Mouse (Mus musculus): Measurements from ENCODE around the gene Pde11a. TPM values are rescaled to one million over a fixed set of nuclear protein-coding genes. Genes with fewer than 3 reads are reported as not detected.

Pde11a gene
- 1.1 and 1.6 TPM in 2 replicates for polyA plus RNA-seq (2012; rRNA removed)

DNA sequence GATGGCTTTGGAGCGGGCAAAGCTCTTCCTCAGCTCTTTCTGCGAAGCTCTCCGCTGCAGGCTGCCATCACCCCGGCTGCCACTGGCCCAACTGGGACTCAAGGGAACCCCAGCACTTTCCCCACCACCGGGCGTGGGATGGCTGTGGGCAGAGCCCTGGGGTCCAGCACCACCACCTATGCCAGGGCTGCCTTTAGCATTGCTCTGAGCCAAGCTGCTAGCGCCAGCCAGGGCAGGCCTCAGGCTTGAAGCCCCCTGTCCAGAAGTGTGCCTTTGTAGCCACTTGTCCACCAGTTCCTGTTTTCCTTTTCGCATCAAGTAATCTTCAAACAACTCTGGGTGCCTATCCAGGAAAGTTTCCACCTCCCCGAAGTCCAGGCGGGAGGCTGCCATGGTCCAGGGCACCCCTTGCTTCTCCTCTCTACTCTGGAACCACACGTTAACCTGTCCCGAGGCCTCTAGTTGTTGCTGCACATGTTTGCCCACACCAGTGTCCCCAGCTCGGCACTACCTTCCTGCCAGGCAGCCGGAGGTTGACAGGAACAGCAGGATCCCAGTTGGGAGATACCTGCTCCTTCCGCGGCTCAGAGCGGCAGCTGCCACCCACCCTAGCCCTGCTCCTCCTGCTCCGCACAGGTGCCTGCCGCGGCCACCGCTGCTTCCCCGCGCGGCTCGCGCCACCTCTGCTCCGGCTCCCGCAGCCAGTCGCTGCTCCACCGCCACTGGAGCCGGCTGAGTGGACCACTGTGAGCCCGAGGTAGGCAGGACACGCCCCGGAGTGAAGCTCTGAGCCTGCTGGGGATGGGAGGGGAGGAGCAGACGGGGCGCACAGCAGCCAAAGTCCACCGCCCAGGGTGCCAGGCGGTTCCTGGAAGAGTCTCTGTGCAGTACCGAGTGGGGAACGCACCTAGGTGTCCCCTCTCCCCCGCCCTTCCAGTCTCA lies at the start of gene Pde11a:
Pde11a (minus strand) TSS at position 560 of the 942 bp plus-strand sequence.
- DNase-seq (ENCODE audit: extremely low spot score in 1 of 2, low spot score in 1 of 2) = peak in 1 of 2 experiments; percentile 11

DNA sequence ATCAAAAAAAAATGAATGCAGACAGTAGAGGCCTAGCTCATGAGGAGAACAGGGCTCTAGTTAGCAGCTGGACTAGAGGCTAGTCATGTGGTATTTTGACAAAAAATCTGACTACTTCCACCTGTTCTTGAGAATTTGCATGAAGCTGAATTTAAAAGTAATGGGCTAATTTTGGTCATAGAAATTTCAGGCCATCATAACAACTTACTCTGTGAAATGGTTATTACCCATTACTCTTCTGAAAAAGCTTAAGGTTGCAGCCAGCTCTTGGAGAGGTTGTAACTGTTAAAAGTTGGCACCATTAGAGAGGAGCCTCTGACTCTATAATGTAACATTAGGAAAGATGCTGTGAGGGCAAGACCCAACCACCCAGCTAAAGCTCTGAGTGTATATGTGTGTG lies 48.0 kb upstream of the Pde11a start:
- no peak for DNase-seq (ENCODE audit: extremely low spot score in 1 of 2, low spot score in 1 of 2)

DNA sequence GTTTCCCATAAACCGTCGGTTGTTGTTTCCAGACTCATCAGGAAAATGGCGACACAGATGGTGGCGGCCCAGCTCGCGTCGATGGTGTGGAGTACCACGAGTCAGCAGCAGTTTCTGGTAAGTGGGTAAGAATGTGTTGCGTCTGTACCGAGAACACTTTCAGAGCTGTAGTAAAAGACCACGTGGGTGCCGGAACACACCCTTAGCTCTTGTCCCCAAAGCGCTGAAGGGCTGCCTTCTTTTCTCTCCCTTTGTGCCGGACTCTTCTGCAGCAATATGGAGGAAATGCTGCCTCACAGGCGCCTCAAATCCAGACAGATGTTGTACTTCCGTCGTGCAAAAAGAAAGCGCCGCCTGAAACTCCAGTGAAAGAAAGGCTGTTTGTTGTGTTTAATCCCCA lies 40.1 kb upstream of the Pde11a start:
- no peak for DNase-seq (ENCODE audit: extremely low spot score in 1 of 2, low spot score in 1 of 2)

DNA sequence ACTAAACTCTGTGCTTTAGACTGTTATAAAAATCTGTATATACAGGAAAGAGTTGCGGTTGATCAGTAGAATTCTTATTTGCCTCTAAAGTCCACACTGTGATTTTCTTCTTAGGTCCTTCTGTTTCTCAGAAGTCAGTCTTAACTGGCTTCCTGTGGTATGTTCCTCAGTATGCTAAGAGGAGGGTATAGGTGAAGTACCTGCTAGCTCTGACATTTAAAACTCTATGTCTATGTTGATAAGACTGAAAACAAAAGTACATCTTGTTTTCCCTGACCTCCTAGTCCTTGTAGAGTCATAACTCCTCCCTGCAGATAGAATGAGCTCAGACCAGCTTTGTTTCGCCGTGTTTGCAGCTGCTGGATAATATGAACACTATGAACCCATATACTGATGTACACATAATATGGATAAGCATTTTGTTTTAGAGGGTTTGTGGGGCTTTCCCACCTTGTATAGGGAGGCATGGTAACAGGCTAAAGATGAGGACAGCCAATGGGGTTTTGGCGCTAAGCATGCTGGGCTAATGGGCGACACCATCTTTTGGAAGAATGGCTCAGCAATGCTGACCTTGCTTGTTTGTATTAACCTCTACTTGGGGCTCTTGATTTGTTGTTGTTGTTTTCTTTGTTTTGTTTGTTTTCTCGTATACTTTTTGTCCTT lies 36.1 kb upstream of the Pde11a start:
- DNase-seq (ENCODE audit: extremely low spot score in 1 of 2, low spot score in 1 of 2) = no peak

DNA sequence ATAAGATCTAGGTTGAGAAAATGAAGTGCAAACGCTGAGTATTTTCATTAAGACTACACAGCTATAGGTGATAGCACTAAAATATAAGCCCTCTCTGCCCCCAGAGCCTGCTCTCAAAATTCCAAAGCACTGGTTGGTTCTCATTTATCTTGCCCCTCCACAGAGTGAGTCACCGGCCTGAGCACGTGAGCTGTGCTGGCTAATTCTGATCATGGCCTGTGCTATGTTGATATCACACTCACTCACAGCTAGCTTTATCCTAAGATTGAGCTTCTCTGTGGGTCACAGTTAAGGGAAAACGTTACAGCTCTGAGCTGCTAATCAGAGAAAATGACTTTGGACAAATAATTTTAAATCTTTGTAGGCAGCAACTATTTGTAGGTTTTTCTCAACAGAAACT lies 33.7 kb upstream of the Pde11a start:
- no peak for DNase-seq (ENCODE audit: extremely low spot score in 1 of 2, low spot score in 1 of 2)

DNA sequence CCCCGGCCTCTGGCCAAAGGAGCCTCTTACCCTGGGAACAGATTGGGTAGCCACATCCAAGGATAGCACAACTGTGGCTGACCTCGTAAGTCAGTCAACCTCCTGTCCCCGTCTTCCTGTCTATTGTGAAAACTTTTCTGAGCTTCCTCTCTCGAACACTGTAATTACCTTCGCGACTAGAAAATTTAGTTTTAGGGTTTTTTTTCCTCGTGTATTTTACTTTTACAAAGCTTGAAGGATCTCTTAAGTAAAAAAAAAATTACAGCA lies 32.0 kb upstream of the Pde11a start:
- no peak for DNase-seq (ENCODE audit: extremely low spot score in 1 of 2, low spot score in 1 of 2)

DNA sequence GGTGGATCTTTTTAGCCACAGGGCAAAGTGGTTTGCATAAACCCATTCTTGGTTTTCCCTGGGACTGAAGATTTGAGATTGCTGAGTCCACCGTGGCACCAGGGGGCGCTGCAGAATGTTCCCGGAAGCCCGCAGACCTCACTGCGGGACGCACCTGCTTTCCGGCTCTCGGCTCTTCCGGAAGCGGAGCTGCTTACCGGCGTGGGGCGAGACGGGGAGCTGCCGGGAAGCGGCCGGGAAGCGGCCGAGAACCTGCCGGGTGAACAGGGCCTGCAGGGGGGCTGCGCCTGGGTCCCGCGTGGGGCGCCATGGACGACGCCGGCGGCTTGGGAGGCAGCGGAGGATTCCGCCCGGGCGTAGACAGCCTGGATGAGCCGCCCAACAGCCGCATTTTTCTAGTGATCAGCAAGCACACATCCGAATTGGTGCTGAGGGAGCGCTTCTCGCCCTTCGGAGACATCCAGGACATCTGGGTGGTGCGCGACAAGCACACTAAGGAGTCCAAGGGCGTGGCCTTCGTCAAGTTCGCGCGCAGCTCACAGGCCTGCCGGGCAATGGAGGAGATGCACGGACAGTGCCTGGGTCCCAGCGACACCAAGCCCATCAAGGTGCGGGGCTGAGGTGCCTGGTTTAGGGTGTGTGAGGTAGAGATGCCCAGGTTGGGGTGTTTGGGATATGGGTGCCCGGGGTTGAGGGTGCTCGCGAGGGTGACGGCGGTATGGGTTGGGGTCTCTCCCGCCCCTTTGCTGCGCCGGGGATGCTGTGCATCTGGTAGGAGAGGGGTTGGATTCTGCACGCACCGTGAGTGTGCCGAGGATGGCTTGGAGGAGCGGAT lies 31.5 kb upstream of the Pde11a start, which contains the start of gene Rbm45:
Rbm45 (plus strand) TSS at position 164 of the 835 bp plus-strand sequence.
- peak; percentile 49 to 94 for DNase-seq (ENCODE audit: extremely low spot score in 1 of 2, low spot score in 1 of 2)

DNA sequence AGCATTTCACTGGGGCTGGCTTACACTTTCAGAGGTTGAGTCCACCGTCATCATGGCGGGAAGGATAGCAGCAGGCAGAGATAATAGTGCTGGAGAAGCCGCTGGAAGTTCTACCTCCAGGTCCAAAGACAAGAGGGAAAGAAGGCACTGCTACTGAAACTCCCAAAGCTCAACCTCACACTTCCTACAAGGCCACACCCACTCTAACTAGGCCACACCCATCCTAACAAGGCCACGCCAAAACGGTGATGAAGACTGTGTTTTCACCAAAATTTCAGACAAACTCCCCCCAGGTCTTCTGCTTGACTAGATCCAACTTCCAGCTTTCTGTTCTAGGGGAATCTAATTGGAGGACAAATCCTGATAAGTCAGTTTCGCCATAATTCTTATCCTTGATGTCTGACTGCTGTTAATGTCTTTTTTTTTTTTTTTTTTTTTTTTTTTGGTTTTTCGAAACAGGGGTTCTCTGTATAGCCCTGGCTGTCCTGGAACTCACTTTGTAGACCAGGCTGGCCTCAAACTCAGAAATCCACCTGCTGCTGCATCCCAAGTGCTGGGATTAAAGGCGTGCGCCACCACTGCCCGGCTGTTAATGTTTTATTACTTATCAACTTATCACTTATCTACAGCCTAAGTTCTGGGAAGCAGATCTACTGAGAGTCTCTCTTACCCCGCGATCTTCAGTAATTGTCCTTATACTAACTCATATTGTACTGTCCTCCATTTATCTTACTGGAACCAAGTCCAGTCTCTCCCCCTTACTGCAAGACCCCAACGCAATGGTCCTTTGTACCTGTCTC lies 30.5 kb upstream of the Pde11a start:
- DNase-seq (ENCODE audit: extremely low spot score in 1 of 2, low spot score in 1 of 2) = no peak

DNA sequence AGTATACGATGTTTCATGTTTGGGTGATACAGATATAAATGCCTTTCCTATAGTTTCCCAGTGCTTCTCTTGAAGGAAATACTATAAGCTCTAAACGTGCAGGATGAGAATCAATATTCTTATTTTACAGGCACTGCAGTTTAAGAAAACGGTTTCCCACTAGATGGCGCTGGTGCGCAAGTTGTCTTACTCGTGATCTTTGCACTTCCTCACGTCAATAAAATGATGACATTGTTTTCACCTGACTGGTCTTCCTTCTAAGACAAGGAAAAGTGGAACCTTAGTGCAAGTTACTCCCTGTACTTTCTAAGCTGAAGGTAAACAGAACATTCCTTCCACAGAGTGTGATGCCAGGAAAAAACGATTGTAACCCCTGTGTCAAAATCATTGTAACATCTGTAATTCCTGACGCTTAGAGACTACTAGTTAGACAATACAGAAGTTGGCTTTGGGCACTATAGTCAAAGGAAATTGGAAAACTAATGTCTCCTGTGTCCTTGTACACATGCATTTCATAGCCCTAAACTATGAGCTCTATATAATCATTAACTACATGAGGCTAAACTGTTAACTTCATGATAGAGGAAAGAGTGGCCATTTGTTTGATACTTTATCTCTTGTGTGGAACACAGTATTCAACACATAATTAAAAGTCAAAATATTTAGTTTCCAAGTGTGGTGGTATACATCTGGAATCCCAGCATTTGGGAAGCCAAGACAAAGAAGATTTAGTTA lies 28.8 kb upstream of the Pde11a start:
- DNase-seq (ENCODE audit: extremely low spot score in 1 of 2, low spot score in 1 of 2) = peak; percentile 30 to 93

DNA sequence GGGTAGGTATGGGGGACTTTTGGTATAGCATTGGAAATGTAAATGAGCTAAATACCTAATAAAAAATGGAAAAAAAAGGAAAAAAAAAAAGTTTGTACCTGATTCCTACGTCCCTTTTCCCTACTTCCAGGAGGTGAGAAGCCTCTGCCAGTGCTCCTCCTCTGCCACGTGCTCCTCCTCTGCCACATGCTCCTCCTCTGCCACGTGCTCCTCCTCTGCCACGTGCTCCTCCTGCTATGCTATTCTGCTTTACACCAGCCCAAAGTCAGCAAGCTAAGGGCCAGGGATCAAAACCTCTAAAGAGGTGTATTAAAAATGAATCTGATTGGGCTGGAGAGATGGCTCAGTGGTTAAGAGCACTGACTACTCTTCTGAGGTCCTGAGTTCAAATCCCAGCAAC lies 27.2 kb upstream of the Pde11a start:
- DNase-seq (ENCODE audit: extremely low spot score in 1 of 2, low spot score in 1 of 2) = no peak

DNA sequence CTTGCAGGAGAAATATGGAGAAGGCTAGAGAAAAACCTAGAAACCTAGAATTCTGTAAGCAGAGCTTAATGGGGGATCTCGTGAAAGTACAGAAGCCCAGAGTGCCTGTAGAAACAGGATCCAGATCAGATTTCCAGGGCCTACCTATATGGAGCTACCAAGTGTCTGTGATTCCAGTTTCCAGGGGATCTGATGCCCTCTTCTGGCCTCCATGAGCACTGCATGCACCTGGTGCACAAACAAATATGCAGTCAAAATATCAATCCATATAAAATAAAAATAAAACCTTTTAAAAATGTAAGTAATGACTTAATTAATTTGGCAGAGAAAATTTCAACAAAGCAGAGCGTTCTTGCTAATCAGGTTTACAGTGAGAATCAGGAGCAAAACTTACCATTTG lies 23.5 kb upstream of the Pde11a start:
- DNase-seq (ENCODE audit: extremely low spot score in 1 of 2, low spot score in 1 of 2) = peak in 1 of 2 experiments; percentile 22

DNA sequence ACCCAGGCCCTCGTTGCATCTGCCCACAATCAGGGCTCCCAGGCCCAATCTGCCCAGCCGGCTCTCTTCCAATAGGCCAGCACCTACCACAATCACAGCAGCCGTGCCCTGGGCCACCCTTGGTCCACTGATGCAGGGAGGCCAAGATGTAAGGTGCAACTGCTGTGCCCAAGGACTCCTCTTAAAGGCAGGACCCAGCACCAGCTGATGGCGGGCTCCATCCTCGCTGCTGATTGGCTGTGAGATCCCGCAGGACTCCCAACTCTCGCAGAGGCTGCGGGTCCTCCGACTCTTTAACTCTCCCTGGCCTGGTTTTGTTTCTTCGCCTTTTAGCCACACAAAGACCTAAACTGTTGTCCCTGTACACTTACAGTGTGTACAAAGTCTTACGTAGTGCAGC lies 21.7 kb upstream of the Pde11a start, which contains the start of gene Cyct:
Cyct (minus strand) TSS at position 225 of the 400 bp plus-strand sequence.
- no peak for DNase-seq (ENCODE audit: extremely low spot score in 1 of 2, low spot score in 1 of 2)

DNA sequence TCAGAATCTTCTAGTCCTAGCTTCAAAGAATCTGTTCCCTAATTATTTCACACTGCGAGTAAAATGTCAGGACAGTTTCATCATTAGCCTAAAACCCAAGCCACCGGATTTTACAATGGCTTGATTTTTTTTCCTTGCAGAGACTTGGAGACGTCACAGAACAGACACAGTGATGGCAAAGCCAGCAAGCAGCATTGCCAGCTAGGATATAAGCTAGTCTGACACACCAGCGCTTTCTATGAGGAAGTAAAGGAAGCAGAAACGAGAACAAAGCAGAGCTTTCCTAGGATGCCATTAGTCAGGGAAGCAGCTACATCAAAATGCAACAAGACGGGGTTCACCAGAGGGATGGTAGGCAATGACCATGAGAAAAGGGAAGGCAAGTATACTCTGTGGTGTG lies 9.3 kb upstream of the Pde11a start:
- DNase-seq (ENCODE audit: extremely low spot score in 1 of 2, low spot score in 1 of 2) = no peak

DNA sequence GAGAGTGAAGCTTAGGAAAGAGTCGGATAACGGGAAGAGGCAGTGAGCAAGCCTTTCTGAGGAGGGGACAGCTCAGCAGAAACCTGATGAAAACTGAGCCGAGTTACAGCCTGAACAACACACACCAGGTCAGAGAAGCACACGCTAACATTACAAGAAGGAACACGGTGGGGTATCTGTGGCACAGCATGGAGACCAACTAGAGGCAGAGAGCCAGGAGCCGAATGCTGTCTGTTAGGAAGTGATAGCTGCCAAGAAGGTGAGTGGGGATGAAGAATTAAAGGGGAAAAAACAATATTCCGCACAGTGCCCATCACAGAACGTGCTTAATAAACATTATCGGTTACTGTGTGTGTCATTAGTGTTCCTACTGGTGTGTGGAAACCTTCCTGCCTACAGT lies 3.6 kb upstream of the Pde11a start:
- DNase-seq (ENCODE audit: extremely low spot score in 1 of 2, low spot score in 1 of 2) = no peak

DNA sequence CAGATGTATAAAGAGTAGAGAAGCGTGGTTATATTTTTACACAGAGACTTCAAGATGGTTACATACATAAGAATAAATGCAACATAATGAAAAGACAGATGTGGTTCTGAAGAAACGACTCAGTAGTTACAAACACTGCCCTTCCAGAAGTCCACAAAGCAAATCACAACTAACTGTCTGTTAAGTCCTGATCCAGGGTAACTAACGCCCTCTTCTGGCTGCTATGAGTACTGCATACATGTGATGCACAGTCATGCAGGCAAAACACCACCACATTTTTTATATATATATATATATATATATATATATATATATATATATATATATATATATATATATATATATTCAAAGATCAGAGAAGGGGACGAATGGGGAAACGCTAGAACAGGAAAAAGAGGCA lies 4.0 kb downstream of the Pde11a start:
- no peak for DNase-seq (ENCODE audit: extremely low spot score in 1 of 2, low spot score in 1 of 2)

DNA sequence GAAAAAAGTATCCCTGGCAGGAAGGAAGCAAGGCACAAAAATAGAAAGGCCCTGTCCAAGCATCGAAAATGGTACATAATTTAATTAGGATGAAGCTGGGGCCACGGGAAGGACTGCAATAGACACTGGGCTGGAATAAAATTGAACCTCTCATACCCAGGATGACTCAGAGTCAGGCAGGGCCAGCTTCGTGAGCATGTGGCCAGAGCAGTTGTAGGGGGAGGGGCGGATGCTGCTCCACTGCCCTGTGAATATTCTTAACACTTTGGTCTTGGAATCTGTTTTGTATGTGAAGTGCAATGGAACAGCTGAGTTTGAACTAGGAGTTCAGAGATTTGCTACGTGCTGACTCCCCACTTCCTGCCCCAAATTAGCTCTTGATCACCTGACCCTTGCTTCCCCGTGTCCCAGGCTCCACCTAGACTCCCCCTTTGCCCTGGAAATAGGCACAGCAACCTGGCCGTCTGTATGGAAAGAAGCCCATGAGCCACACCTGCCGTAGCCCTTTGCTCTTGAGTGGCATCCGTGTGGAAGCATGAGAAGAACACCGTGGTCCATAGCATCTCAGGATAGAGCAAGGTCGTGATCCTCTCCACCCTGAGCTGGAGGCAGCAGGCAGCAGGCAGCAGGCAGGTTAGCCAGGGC lies 6.3 kb downstream of the Pde11a start:
- DNase-seq (ENCODE audit: extremely low spot score in 1 of 2, low spot score in 1 of 2) = no peak

DNA sequence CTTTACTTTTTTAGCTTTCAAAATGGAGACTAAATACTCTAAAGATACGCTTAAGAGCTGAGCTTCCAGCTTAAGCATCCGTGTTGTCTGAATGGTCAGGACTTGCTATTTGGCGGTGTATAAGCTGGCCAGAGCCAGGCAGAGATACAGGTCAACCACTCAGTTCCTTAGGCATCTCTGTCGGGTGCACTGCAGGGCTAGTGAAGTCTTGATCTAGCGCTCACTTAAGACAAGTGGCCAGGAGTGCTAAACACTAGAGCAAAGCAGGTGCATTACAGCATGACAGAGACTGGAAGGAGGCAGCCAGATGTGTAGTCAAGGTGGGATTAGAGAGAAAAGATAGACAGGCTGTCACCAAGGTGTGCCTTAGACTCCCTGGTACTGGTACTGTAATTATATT lies 8.5 kb downstream of the Pde11a start:
- DNase-seq (ENCODE audit: extremely low spot score in 1 of 2, low spot score in 1 of 2) = no peak

DNA sequence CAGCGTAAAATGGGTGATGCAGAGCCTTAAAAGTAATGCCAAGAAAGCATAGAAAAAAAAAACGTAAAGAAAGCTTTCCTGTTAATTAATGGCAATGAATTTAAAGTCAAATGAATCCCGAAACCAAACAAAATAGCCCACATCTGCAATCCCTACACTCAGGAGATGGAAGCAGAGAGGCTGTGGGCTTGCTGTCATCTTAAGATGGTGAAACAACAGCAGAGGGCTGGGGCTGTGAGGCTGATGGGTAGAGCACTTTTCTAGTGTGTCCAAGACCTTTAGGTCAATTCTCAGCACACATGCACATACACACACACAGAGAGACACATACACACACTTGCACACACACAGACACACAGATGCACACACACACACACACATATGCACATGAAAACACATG lies 12.4 kb downstream of the Pde11a start:
- DNase-seq (ENCODE audit: extremely low spot score in 1 of 2, low spot score in 1 of 2) = no peak

DNA sequence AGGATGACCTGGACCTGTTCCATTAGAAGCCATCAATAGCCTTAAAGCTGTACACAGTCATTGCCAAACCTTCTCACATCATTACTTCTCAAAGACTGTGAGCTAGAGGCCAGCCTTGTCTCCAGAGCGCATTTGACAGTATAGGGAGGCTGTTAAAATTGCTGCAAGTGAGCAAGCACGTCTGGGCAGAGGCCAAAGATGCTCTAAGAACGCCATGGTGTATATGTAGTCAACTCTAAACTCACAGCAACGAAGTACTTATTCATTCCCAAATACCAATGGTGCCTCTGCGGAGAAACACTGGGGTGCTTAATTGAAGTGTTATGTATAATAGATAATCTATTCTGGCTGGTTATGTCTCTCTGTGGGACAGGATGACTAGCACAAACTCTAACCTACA lies 14.1 kb downstream of the Pde11a start:
- no peak for DNase-seq (ENCODE audit: extremely low spot score in 1 of 2, low spot score in 1 of 2)

Measured in frontal cortex, adult 2 months (tissue).